8 mouse cellular contexts compared by ENCODE assay signal in genomic region chr7:28893643-28894265, GRCm38 (mm10). TPM values are rescaled to one million over a fixed set of nuclear protein-coding genes. Genes with fewer than 3 reads are reported as not detected.
DNase-seq lines count a peak whose midpoint lies in the region; ATAC-seq and TF ChIP-seq lines count a peak whose summit lies in the region.

No protein-coding gene starts in this region.

- H3K9me3 ChIP-seq in kidney, embryonic 15.5 days (replicated peaks): no peaks in the 10 kb centered on the region

- H3K27me3 ChIP-seq in kidney, embryonic 15.5 days: peaks cover 18% of the 10 kb centered on the region

- no peak overlapping the region for H3K27ac ChIP-seq in layer of hippocampus, adult 2 months
- no peak overlapping the region for H3K27ac ChIP-seq in kidney, embryonic 15.5 days

- peak; percentile 45 for ATAC-seq in granulocyte monocyte progenitor cell, adult 5-6 weeks (replicated peaks; ENCODE audit: poor library complexity, severe bottlenecking)
- peak; percentile 42; the same call in 1 of the 2 replicates for ATAC-seq in kidney, embryonic 15.5 days (replicated peaks; ENCODE audit: low FRiP score)
- ATAC-seq in erythroid progenitor cell, adult 5-6 weeks (replicated peaks; ENCODE audit: low FRiP score, poor library complexity, severe bottlenecking): no peak

- DNase-seq in layer of hippocampus, adult 2 months (ENCODE audit: low spot score in 2 of 2): no peak
- DNase-seq in layer of hippocampus, adult 11-12 months (ENCODE audit: low spot score): no peak
- DNase-seq in adipocyte (ENCODE audit: low spot score): peak; percentile 53
- peak; percentile 35 for DNase-seq in lung, postnatal 25 days (ENCODE audit: low spot score)
- DNase-seq in testis, postnatal 10 days (ENCODE audit: low spot score): peak; percentile 80

- no peak overlapping the region for H3K4me3 ChIP-seq in layer of hippocampus, adult 2 months
- H3K4me3 ChIP-seq in kidney, embryonic 15.5 days (replicated peaks): no peak overlapping the region

- no peak overlapping the region for H3K4me2 ChIP-seq in kidney, embryonic 15.5 days

- no peak overlapping the region for H3K9ac ChIP-seq in kidney, embryonic 15.5 days

- TF ChIP-seq CTCF in layer of hippocampus, adult 2 months (conservative IDR thresholded peaks at IDR 0.05): peak; percentile 70

- 53% methylated on average over 7 of the region's 7 CpGs for WGBS in kidney, embryonic 15.5 days

- H3K4me1 ChIP-seq in kidney, embryonic 15.5 days: peaks cover 5% of the 10 kb centered on the region

- H3K36me3 ChIP-seq in kidney, embryonic 15.5 days: peaks cover 79% of the 10 kb centered on the region

RNA-seq across cellular contexts. Expression of gene Capn12, which starts 12.5 kb away (rescaled TPM):
- total RNA-seq in layer of hippocampus, adult 2 months (2021): under 1 TPM; 0.15 to 0.29 TPM
- total RNA-seq in granulocyte monocyte progenitor cell, adult 5-6 weeks (2014; fragmentation: Nextera tagmentation): not detected in 2 replicates
- total RNA-seq in granulocyte monocyte progenitor cell, adult 5-6 weeks (2017): 0.13 TPM in 1 of 2 replicates, not detected in the other
- 0.36 and 0.64 TPM in 2 replicates for polyA plus RNA-seq in kidney, embryonic 15.5 days (2015; fragmentation: Nextera tagmentation; extraction: Ambion mirVana)
- total RNA-seq in erythroid progenitor cell, adult 5-6 weeks (2015; ENCODE audit: low replicate concordance): not detected in 2 replicates
- 1.2 TPM in 1 of 2 replicates, not detected in the other for total RNA-seq in erythroid progenitor cell, adult 5-6 weeks (2017; ENCODE audit: low replicate concordance)

RNA-seq across cellular contexts. Expression of gene Lgals7, which starts 30.1 kb away (rescaled TPM):
- total RNA-seq in layer of hippocampus, adult 2 months (2021): not detected
- total RNA-seq in granulocyte monocyte progenitor cell, adult 5-6 weeks (2014; fragmentation: Nextera tagmentation): not detected in 2 replicates
- total RNA-seq in granulocyte monocyte progenitor cell, adult 5-6 weeks (2017): not detected in 2 replicates
- 1.9 and 3.1 TPM in 2 replicates for polyA plus RNA-seq in kidney, embryonic 15.5 days (2015; fragmentation: Nextera tagmentation; extraction: Ambion mirVana)
- not detected in 2 replicates for total RNA-seq in erythroid progenitor cell, adult 5-6 weeks (2015; ENCODE audit: low replicate concordance)
- total RNA-seq in erythroid progenitor cell, adult 5-6 weeks (2017; ENCODE audit: low replicate concordance): not detected in 2 replicates

Comparison
In these comparisons a context has a peak if more than half of its experiments do, and no peak if none do; other contexts are left out.
1. DNase-seq: peak in adipocyte (single experiment), lung, postnatal 25 days (single experiment) and testis, postnatal 10 days (single experiment); none in layer of hippocampus, adult 2 months (0 of 2) and layer of hippocampus, adult 11-12 months (single experiment).